Mouse (Mus musculus): Measurements from ENCODE around the gene Slc34a2. TPM values are rescaled to one million over a fixed set of nuclear protein-coding genes. Genes with fewer than 3 reads are reported as not detected.

Gene Slc34a2
- polyA plus RNA-seq, 1 experiment from 2014 or later: not detected

- Histone ChIP-seq H3K4me3 (replicated peaks; ENCODE audit: low read length) (no peak overlapping the region), H3K4me1 (replicated peaks; ENCODE audit: control insufficient read depth, insufficient read depth, low read length) (peaks cover 5% of the 10 kb centered on the region; the same call in 1 of the 2 replicates)
- WGBS: 56% methylated on average over 5 of the region's 5 CpGs
Observed at GRCm38 (mm10) chr5:53000169-53000872, 37.6 kb upstream of the Slc34a2 start.

GRCm38 (mm10) chr5:53002599-53003203 is 35.2 kb upstream of the Slc34a2 start:
- Histone ChIP-seq H3K27ac (ENCODE audit: low read length) (0 out of 2 replicates have a peak overlapping the region, but pooled peaks have one; percentile 6), H3K4me2 (ENCODE audit: low read length) (no peak overlapping the region), H3K4me3 (replicated peaks; ENCODE audit: low read length) (no peak overlapping the region), H3K9ac (replicated peaks; ENCODE audit: low read depth, low read length) (no peak overlapping the region), H3K36me3 (ENCODE audit: control insufficient read depth, insufficient read depth) (no peaks in the 10 kb centered on the region), H3K4me1 (replicated peaks; ENCODE audit: control insufficient read depth, insufficient read depth, low read length) (no peaks in the 10 kb centered on the region), H3K9me3 (ENCODE audit: control insufficient read depth, low read length) (peaks cover 3% of the 10 kb centered on the region; the same call in 1 of the 2 replicates), H3K27me3 (replicated peaks; ENCODE audit: control insufficient read depth, insufficient read depth, low read length) (no peaks in the 10 kb centered on the region)
- ATAC-seq: peak; percentile 77
- WGBS: 78% methylated on average over 8 of the region's 8 CpGs

More at GRCm38 (mm10) chr5:53000169-53000872, 37.6 kb upstream of the Slc34a2 start:
- no peaks in the 10 kb centered on the region for H3K27me3 ChIP-seq (replicated peaks; ENCODE audit: control insufficient read depth, insufficient read depth, low read length)
- no peaks in the 10 kb centered on the region for H3K36me3 ChIP-seq (ENCODE audit: control insufficient read depth, insufficient read depth)
- H3K27ac ChIP-seq (ENCODE audit: low read length): no peak overlapping the region
- no peak overlapping the region for H3K4me2 ChIP-seq (ENCODE audit: low read length)
- no peak for ATAC-seq
- no peak overlapping the region for H3K9ac ChIP-seq (replicated peaks; ENCODE audit: low read depth, low read length)
- H3K9me3 ChIP-seq (ENCODE audit: control insufficient read depth, low read length): no peaks in the 10 kb centered on the region

- peaks cover 3% of the 10 kb centered on the region; the same call in 1 of the 2 replicates for H3K9me3 ChIP-seq (ENCODE audit: control insufficient read depth, low read length)
- no peak overlapping the region for H3K4me2 ChIP-seq (ENCODE audit: low read length)
- no peaks in the 10 kb centered on the region for H3K27me3 ChIP-seq (replicated peaks; ENCODE audit: control insufficient read depth, insufficient read depth, low read length)
- WGBS: 79% methylated on average over 4 of the region's 4 CpGs
- ATAC-seq: no peak
- no peak overlapping the region for H3K4me3 ChIP-seq (replicated peaks; ENCODE audit: low read length)
- no peak overlapping the region for H3K9ac ChIP-seq (replicated peaks; ENCODE audit: low read depth, low read length)
- no peaks in the 10 kb centered on the region for H3K36me3 ChIP-seq (ENCODE audit: control insufficient read depth, insufficient read depth)
- no peak overlapping the region for H3K27ac ChIP-seq (ENCODE audit: low read length)
- H3K4me1 ChIP-seq (replicated peaks; ENCODE audit: control insufficient read depth, insufficient read depth, low read length): no peaks in the 10 kb centered on the region
Observed at GRCm38 (mm10) chr5:53003495-53003894, 34.4 kb upstream of the Slc34a2 start.

GRCm38 (mm10) chr5:53003981-53004380 is 33.9 kb upstream of the Slc34a2 start:
- ATAC-seq: no peak
- no peaks in the 10 kb centered on the region for H3K4me1 ChIP-seq (replicated peaks; ENCODE audit: control insufficient read depth, insufficient read depth, low read length)

GRCm38 (mm10) chr5:53009027-53009769 is 28.7 kb upstream of the Slc34a2 start:
- Histone ChIP-seq H3K4me1 (replicated peaks; ENCODE audit: control insufficient read depth, insufficient read depth, low read length) (no peaks in the 10 kb centered on the region), H3K4me2 (ENCODE audit: low read length) (no peak overlapping the region), H3K27ac (ENCODE audit: low read length) (no peak overlapping the region), H3K4me3 (replicated peaks; ENCODE audit: low read length) (no peak overlapping the region), H3K9ac (replicated peaks; ENCODE audit: low read depth, low read length) (no peak overlapping the region), H3K36me3 (ENCODE audit: control insufficient read depth, insufficient read depth) (no peaks in the 10 kb centered on the region), H3K27me3 (replicated peaks; ENCODE audit: control insufficient read depth, insufficient read depth, low read length) (no peaks in the 10 kb centered on the region), H3K9me3 (ENCODE audit: control insufficient read depth, low read length) (peaks cover 3% of the 10 kb centered on the region; the same call in 1 of the 2 replicates)
- ATAC-seq: no peak
- WGBS: 84% methylated on average over 8 of the region's 8 CpGs

More at GRCm38 (mm10) chr5:53003981-53004380, 33.9 kb upstream of the Slc34a2 start:
- H3K27ac ChIP-seq (ENCODE audit: low read length): no peak overlapping the region
- H3K4me2 ChIP-seq (ENCODE audit: low read length): no peak overlapping the region
- H3K9ac ChIP-seq (replicated peaks; ENCODE audit: low read depth, low read length): no peak overlapping the region
- WGBS: 75% methylated on average over 3 of the region's 3 CpGs
- H3K27me3 ChIP-seq (replicated peaks; ENCODE audit: control insufficient read depth, insufficient read depth, low read length): no peaks in the 10 kb centered on the region
- peaks cover 3% of the 10 kb centered on the region; the same call in 1 of the 2 replicates for H3K9me3 ChIP-seq (ENCODE audit: control insufficient read depth, low read length)
- no peaks in the 10 kb centered on the region for H3K36me3 ChIP-seq (ENCODE audit: control insufficient read depth, insufficient read depth)
- H3K4me3 ChIP-seq (replicated peaks; ENCODE audit: low read length): no peak overlapping the region

GRCm38 (mm10) chr5:53009770-53010133 is 28.1 kb upstream of the Slc34a2 start:
- no peak for ATAC-seq
- Histone ChIP-seq H3K36me3 (ENCODE audit: control insufficient read depth, insufficient read depth) (no peaks in the 10 kb centered on the region), H3K9me3 (ENCODE audit: control insufficient read depth, low read length) (peaks cover 3% of the 10 kb centered on the region; the same call in 1 of the 2 replicates), H3K4me3 (replicated peaks; ENCODE audit: low read length) (no peak overlapping the region), H3K9ac (replicated peaks; ENCODE audit: low read depth, low read length) (no peak overlapping the region), H3K4me1 (replicated peaks; ENCODE audit: control insufficient read depth, insufficient read depth, low read length) (no peaks in the 10 kb centered on the region), H3K27ac (ENCODE audit: low read length) (no peak overlapping the region), H3K4me2 (ENCODE audit: low read length) (no peak overlapping the region), H3K27me3 (replicated peaks; ENCODE audit: control insufficient read depth, insufficient read depth, low read length) (no peaks in the 10 kb centered on the region)
- WGBS: 81% methylated on average over 4 of the region's 4 CpGs

- Histone ChIP-seq H3K27me3 (replicated peaks; ENCODE audit: control insufficient read depth, insufficient read depth, low read length) (no peaks in the 10 kb centered on the region), H3K9me3 (ENCODE audit: control insufficient read depth, low read length) (no peaks in the 10 kb centered on the region), H3K36me3 (ENCODE audit: control insufficient read depth, insufficient read depth) (no peaks in the 10 kb centered on the region), H3K9ac (replicated peaks; ENCODE audit: low read depth, low read length) (no peak overlapping the region), H3K4me3 (replicated peaks; ENCODE audit: low read length) (no peak overlapping the region), H3K4me1 (replicated peaks; ENCODE audit: control insufficient read depth, insufficient read depth, low read length) (no peaks in the 10 kb centered on the region), H3K4me2 (ENCODE audit: low read length) (no peak overlapping the region), H3K27ac (ENCODE audit: low read length) (no peak overlapping the region)
- 87% methylated on average over 3 of the region's 3 CpGs for WGBS
- ATAC-seq: no peak
Observed at GRCm38 (mm10) chr5:53011327-53011726, 26.6 kb upstream of the Slc34a2 start.

GRCm38 (mm10) chr5:53016606-53017005 is 21.3 kb upstream of the Slc34a2 start:
- ATAC-seq: no peak
- H3K36me3 ChIP-seq (ENCODE audit: control insufficient read depth, insufficient read depth): no peaks in the 10 kb centered on the region
- WGBS: 75% methylated on average over 5 of the region's 5 CpGs
- no peak overlapping the region for H3K27ac ChIP-seq (ENCODE audit: low read length)
- no peaks in the 10 kb centered on the region for H3K4me1 ChIP-seq (replicated peaks; ENCODE audit: control insufficient read depth, insufficient read depth, low read length)
- H3K27me3 ChIP-seq (replicated peaks; ENCODE audit: control insufficient read depth, insufficient read depth, low read length): no peaks in the 10 kb centered on the region
- no peaks in the 10 kb centered on the region for H3K9me3 ChIP-seq (ENCODE audit: control insufficient read depth, low read length)
- no peak overlapping the region for H3K4me2 ChIP-seq (ENCODE audit: low read length)
- no peak overlapping the region for H3K9ac ChIP-seq (replicated peaks; ENCODE audit: low read depth, low read length)
- no peak overlapping the region for H3K4me3 ChIP-seq (replicated peaks; ENCODE audit: low read length)

GRCm38 (mm10) chr5:53018316-53018715 is 19.6 kb upstream of the Slc34a2 start:
- 84% methylated on average over 4 of the region's 4 CpGs for WGBS
- Histone ChIP-seq H3K4me1 (replicated peaks; ENCODE audit: control insufficient read depth, insufficient read depth, low read length) (no peaks in the 10 kb centered on the region), H3K9ac (replicated peaks; ENCODE audit: low read depth, low read length) (no peak overlapping the region), H3K9me3 (ENCODE audit: control insufficient read depth, low read length) (no peaks in the 10 kb centered on the region), H3K4me3 (replicated peaks; ENCODE audit: low read length) (no peak overlapping the region), H3K4me2 (ENCODE audit: low read length) (no peak overlapping the region), H3K27me3 (replicated peaks; ENCODE audit: control insufficient read depth, insufficient read depth, low read length) (no peaks in the 10 kb centered on the region), H3K27ac (ENCODE audit: low read length) (no peak overlapping the region), H3K36me3 (ENCODE audit: control insufficient read depth, insufficient read depth) (no peaks in the 10 kb centered on the region)
- no peak for ATAC-seq
